Mouse (Mus musculus): ENCODE results near the gene Esrra.
"Not testable (repeated sequence)": the region's sequence is repeated elsewhere in the genome, so short reads cannot be mapped to it uniquely, and the experiment has no call there.

The Esrra gene

GRCm38 (mm10) chr19:6895608-6896305, 25.9 kb downstream of the Esrra start:
- DNase-seq (ENCODE audit: low read depth), result not testable (repeated sequence)

GRCm38 (mm10) chr19:6893731-6894451, 27.7 kb downstream of the Esrra start:
- no peak for DNase-seq (ENCODE audit: low read depth)

DNA sequence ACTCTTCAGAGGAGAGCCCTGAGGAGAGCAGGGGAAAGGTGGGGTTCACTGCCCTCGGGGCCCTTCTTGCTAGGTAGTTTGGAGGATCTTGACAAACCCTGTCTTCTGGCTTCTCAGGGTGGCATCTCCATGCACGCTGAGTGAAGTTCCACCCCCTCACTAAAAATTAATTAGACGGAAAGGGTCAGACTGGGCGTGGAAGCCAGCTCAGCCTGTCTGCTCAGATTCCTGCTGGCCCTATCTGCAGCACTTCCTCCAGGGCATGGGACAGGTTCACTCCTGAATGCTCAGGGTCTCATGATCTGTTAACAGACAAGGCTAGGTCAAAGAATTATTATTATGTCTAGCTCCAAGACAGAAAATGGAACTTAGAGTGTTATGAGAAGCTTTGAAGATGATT, 29.1 kb downstream of the Esrra start:
- no peak for DNase-seq (ENCODE audit: low read depth)

DNA sequence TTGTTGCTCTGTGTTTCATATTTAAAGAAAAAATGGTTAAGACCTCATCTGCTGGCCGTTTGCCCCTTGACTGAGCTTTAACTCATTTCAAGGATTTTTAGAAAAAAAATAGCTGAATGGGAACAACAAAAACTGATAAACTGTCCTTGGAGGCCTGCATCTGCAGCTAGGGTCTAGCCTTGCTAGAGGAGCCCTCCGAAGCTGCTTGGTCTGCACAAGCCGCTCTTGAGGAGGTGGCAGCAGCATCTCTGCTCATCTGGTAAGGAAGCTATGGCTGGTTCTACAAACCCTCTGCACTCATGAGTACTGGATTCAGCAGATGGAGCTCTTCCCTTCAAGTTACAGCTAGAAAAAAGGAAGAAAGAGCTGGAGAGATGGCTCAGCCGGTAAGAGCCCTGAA, 43.6 kb downstream of the Esrra start:
- DNase-seq (ENCODE audit: low read depth), result no peak

- DNase-seq (ENCODE audit: low read depth), result no peak
Measured at GRCm38 (mm10) chr19:6876799-6877198, 44.8 kb downstream of the Esrra start.

DNA sequence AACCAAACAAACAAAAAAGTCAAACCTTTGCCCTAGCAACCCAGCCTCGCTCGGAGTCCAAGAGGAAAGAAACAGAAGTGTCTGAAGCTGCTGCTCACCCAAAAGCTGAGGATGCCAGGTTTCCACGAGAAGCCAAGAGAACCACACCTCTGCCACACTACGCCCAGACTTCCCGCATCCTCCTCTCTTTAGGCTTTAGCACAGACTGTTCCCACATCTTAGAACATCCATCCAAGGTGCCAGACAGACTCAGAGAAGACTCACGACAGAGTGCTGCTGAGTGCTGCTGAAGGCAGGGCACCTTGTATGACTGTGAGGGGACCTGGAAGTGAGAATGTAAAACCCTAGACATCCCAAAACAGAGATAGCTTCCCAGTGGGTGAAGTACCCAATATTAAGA, 45.8 kb downstream of the Esrra start:
- DNase-seq (ENCODE audit: low read depth), result no peak

DNA sequence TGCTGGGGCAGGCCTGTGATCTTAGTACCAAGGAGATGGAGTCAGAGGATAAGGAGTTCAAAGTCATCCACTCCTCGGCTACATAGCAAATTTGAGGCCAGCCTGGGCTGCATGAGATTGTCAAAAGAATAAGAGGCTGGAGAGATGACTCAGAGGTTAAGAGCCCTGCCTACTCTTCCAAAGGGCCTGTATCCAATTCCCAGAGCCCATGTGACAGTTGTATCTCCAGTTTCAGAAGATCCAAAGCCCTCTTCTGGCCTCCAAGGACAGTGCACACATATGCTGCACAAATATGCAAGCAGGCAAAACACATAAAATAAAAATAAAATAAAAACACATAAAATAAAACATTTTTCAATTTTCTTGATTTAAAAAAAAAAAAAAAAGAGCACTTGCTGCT, 47.4 kb downstream of the Esrra start:
- no peak for DNase-seq (ENCODE audit: low read depth)

GRCm38 (mm10) chr19:6872701-6873100, 48.9 kb downstream of the Esrra start:
- DNase-seq (ENCODE audit: low read depth), result no peak

GRCm38 (mm10) chr19:6871574-6872271, 49.9 kb downstream of the Esrra start:
- DNase-seq (ENCODE audit: low read depth), result peak; percentile 76

- peak; percentile 80 for DNase-seq (ENCODE audit: low read depth)
Measured at GRCm38 (mm10) chr19:6869355-6869754, 52.3 kb downstream of the Esrra start.

- DNase-seq (ENCODE audit: low read depth), result no peak
Measured at GRCm38 (mm10) chr19:6861451-6861850, 60.2 kb downstream of the Esrra start.

All from induced T-regulatory cell, adult 2 months (primary cell).